Mouse (Mus musculus): ENCODE measurements around the gene Ccdc70. TPM values are rescaled to one million over a fixed set of nuclear protein-coding genes. Genes with fewer than 3 reads are reported as not detected.
A peak's percentile ranks its signal among the peaks of the same experiment; 100 is the strongest.

Ccdc70 gene
- polyA plus RNA-seq, 1 experiment = not detected

DNA sequence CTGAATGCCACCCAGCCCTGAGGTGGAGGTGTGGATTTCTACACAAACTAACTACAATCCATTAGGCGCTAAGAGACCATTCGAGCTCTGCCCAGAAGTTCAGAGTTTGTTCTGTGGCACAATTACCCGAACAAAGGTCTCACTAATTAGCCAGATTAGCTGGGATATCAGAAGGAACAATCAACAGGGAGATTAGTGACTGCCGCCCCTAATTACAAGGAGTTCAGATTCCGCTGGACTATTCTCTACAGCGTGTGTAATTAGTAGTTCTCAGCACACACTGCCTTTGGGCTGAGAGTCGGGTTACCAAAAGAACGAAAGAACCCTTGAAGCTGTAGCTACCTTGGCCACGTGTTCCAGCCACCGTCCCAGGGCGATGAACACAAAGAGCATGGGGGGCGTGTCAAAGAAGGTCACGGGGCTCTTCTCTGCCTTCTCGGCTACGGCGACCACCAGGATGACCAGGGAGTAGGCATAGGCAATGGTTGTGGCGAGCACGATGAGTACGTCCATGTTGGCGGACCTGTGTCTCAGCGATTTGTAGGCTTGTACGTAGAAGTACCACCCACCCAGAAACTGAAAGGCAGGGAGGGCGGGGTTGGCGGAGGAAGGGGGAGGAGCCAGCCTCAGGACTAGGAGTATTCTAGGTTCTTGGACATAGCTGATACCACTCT lies 43.6 kb downstream of the Ccdc70 start:
- no peaks in the 10 kb centered on the region for H3K4me1 ChIP-seq (ENCODE audit: control insufficient read depth, insufficient read depth, low read length)
- H3K27ac ChIP-seq (ENCODE audit: control insufficient read depth, insufficient read depth, low read depth, low read length, poor library complexity) = no peak overlapping the region
- peak overlapping the region; percentile 38 for H3K4me3 ChIP-seq (replicated peaks; ENCODE audit: control insufficient read depth, low read depth, low read length)
- TF ChIP-seq CTCF (IDR thresholded peaks at IDR 0.05; ENCODE audit: control insufficient read depth, insufficient read depth, low read length) (no peak), POLR2A (IDR thresholded peaks at IDR 0.05; ENCODE audit: borderline replicate concordance, control insufficient read depth, low read depth, low read length) (no peak)
- 74% methylated on average over 24 of the region's 24 CpGs for WGBS

DNA sequence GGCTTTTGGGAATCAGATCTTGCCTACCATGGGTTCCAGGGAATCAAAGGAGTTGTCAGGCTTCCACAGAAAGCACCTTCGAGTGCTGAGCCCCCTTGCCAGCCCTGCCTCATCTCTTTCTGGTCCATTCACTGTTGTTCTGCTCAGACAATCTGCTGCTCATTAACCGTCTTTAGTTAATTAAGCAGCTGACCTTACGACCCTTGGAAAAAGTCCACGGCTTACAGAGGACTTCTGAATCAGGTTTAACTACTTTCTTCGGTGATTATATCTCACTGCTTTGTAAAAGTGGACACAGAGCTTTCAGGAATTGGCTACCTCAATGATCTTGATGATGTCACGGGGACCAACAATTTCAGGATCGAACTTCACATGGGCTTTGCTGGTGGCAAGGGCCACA lies 48.2 kb downstream of the Ccdc70 start:
- WGBS = 83% methylated on average over 7 of the region's 7 CpGs
- TF ChIP-seq POLR2A (IDR thresholded peaks at IDR 0.05; ENCODE audit: borderline replicate concordance, control insufficient read depth, low read depth, low read length) (no peak), CTCF (IDR thresholded peaks at IDR 0.05; ENCODE audit: control insufficient read depth, insufficient read depth, low read length) (no peak)
- no peak overlapping the region for H3K4me3 ChIP-seq (replicated peaks; ENCODE audit: control insufficient read depth, low read depth, low read length)
- no peaks in the 10 kb centered on the region for H3K4me1 ChIP-seq (ENCODE audit: control insufficient read depth, insufficient read depth, low read length)
- no peak overlapping the region for H3K27ac ChIP-seq (ENCODE audit: control insufficient read depth, insufficient read depth, low read depth, low read length, poor library complexity)

DNA sequence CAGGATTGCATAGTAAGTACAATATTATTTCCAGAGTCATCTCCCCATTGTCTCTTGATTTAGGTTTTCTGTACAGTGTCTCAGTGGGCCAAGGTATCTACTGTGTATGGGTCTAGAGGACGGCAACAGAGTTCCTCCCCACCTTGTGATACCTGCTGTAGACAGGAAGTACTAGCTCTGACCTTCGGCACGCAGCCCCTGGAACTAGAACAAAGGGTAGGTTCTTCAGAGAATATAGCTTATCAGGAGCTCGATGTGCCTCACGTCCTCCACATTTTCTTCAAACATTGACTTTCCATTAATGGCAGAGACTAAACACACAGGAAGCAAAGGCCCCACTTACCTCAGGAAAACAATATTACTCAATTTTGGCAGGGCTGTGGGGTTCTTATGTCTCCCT lies 49.9 kb downstream of the Ccdc70 start:
- no peak overlapping the region for H3K27ac ChIP-seq (ENCODE audit: control insufficient read depth, insufficient read depth, low read depth, low read length, poor library complexity)

DNA sequence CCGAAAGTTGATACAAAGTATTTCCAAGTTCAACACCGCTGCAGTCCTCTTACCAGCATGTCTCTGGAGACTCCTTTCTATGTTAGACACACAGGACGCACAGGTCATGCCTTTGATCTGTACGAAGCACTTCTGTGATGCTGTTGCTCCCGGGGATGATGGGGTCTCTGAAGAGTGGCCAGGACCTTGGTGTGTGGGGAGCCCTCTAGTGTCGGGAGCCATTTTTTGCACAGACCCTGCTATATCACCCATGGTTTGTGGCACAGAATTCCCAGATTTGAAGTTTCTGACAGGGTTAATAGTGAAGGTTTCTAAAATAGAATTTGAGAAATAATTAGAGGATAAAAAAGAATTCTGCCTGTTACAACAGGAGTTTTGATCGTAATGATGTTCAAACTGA lies 52.7 kb downstream of the Ccdc70 start:
- H3K27ac ChIP-seq (ENCODE audit: control insufficient read depth, insufficient read depth, low read depth, low read length, poor library complexity) = no peak overlapping the region
- H3K4me1 ChIP-seq (ENCODE audit: control insufficient read depth, insufficient read depth, low read length) = no peaks in the 10 kb centered on the region
- 51% methylated on average over 7 of the region's 7 CpGs for WGBS
- no peak for TF ChIP-seq CTCF (IDR thresholded peaks at IDR 0.05; ENCODE audit: control insufficient read depth, insufficient read depth, low read length)
- TF ChIP-seq POLR2A (IDR thresholded peaks at IDR 0.05; ENCODE audit: borderline replicate concordance, control insufficient read depth, low read depth, low read length) = no peak
- H3K4me3 ChIP-seq (replicated peaks; ENCODE audit: control insufficient read depth, low read depth, low read length) = no peak overlapping the region

More for the DNA sequence above, 49.9 kb downstream of the Ccdc70 start:
- Histone ChIP-seq H3K4me3 (replicated peaks; ENCODE audit: control insufficient read depth, low read depth, low read length) (no peak overlapping the region), H3K4me1 (ENCODE audit: control insufficient read depth, insufficient read depth, low read length) (no peaks in the 10 kb centered on the region)
- WGBS = 75% methylated on average over 5 of the region's 5 CpGs
- TF ChIP-seq POLR2A (IDR thresholded peaks at IDR 0.05; ENCODE audit: borderline replicate concordance, control insufficient read depth, low read depth, low read length) = no peak
- no peak for TF ChIP-seq CTCF (IDR thresholded peaks at IDR 0.05; ENCODE audit: control insufficient read depth, insufficient read depth, low read length)

Other genes starting within 250 kb of the Ccdc70 start
- not detected in 2 replicates for gene Defa24, start 235.3 kb upstream of the Ccdc70 start, polyA plus RNA-seq (2011; ENCODE audit: insufficient read depth, insufficient read length, low replicate concordance, missing spikeins)
- gene Defb50, start 146.2 kb upstream of the Ccdc70 start, polyA plus RNA-seq (2011; ENCODE audit: insufficient read depth, insufficient read length, low replicate concordance, missing spikeins) = not detected in 2 replicates
- not detected in 2 replicates for gene Defb2, start 129.8 kb upstream of the Ccdc70 start, polyA plus RNA-seq (2011; ENCODE audit: insufficient read depth, insufficient read length, low replicate concordance, missing spikeins)
- not detected in 2 replicates for gene Defb10, start 110.9 kb upstream of the Ccdc70 start, polyA plus RNA-seq (2011; ENCODE audit: insufficient read depth, insufficient read length, low replicate concordance, missing spikeins)
- not detected in 2 replicates for gene Defb9, start 84.4 kb upstream of the Ccdc70 start, polyA plus RNA-seq (2011; ENCODE audit: insufficient read depth, insufficient read length, low replicate concordance, missing spikeins)
- gene Defb11, start 63.4 kb upstream of the Ccdc70 start, polyA plus RNA-seq (2011; ENCODE audit: insufficient read depth, insufficient read length, low replicate concordance, missing spikeins) = not detected in 2 replicates
- gene Defb15, start 37.1 kb upstream of the Ccdc70 start, polyA plus RNA-seq (2011; ENCODE audit: insufficient read depth, insufficient read length, low replicate concordance, missing spikeins) = not detected in 2 replicates
- not detected in 2 replicates for gene Defb35, start 31.4 kb upstream of the Ccdc70 start, polyA plus RNA-seq (2011; ENCODE audit: insufficient read depth, insufficient read length, low replicate concordance, missing spikeins)
- not detected in 2 replicates for gene Defb13, start 23.0 kb upstream of the Ccdc70 start, polyA plus RNA-seq (2011; ENCODE audit: insufficient read depth, insufficient read length, low replicate concordance, missing spikeins)
- gene Fam90a1a, start 11.1 kb upstream of the Ccdc70 start, polyA plus RNA-seq (2011; ENCODE audit: insufficient read depth, insufficient read length, low replicate concordance, missing spikeins) = not detected in 2 replicates
- 2.6 and 4.3 TPM in 2 replicates for gene Atp7b, start 90.5 kb downstream of the Ccdc70 start, polyA plus RNA-seq (2011; ENCODE audit: insufficient read depth, insufficient read length, low replicate concordance, missing spikeins)
- 0.61 and 3.5 TPM in 2 replicates for gene Alg11, start 90.9 kb downstream of the Ccdc70 start, polyA plus RNA-seq (2011; ENCODE audit: insufficient read depth, insufficient read length, low replicate concordance, missing spikeins)
- not detected in 2 replicates for gene Nek5, start 155.3 kb downstream of the Ccdc70 start, polyA plus RNA-seq (2011; ENCODE audit: insufficient read depth, insufficient read length, low replicate concordance, missing spikeins)
- gene Nek3, start 196.7 kb downstream of the Ccdc70 start, polyA plus RNA-seq (2011; ENCODE audit: insufficient read depth, insufficient read length, low replicate concordance, missing spikeins) = 2.6 and 19.3 TPM in 2 replicates
- 29.1 and 30.2 TPM in 2 replicates for gene Ckap2, start 216.0 kb downstream of the Ccdc70 start, polyA plus RNA-seq (2011; ENCODE audit: insufficient read depth, insufficient read length, low replicate concordance, missing spikeins)
- 11.3 and 13.3 TPM in 2 replicates for gene Vps36, start 223.0 kb downstream of the Ccdc70 start, polyA plus RNA-seq (2011; ENCODE audit: insufficient read depth, insufficient read length, low replicate concordance, missing spikeins)

Measured in bone marrow, adult 2 months (tissue).